Mouse (Mus musculus): ENCODE measurements around the gene Ttc17.

DNA sequence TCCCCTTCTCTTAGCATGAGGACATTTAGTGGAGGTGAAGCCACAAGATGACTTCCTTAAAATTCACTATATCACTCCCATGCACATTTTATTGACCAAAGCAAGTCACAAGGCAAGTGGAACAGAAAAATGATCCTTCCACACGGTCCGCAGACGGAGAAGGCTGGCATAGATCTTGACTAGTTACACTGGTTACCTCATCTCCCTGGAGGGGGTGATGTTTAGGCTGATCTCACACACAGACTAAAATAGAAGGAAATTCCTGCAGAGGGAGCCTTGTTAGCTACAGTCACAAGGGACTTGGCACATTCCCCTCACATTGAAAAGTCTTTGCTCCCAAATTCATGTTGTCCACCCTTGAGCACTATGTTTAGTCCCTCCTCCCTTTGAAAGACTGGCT is 130.8 kb downstream of the Ttc17 start:
- TF ChIP-seq CTCF (IDR thresholded peaks at IDR 0.05; ENCODE audit: extremely low read depth, insufficient read depth, insufficient read length, insufficient replicate concordance) (no peak), POLR2A (IDR thresholded peaks at IDR 0.05; ENCODE audit: low read depth, low read length) (no peak)
